Mouse (Mus musculus) urinary bladder, postnatal 14 days (tissue): ENCODE results near the gene Sel1l.
A peak's percentile ranks its signal among the peaks of the same experiment; 100 is the strongest.

Experiments used
- DNase-seq: peaks from one replicate; pipeline ENCODE4 v3.0.0; 2021; ENCODE audit warnings: low spot score

The Sel1l gene

DNA sequence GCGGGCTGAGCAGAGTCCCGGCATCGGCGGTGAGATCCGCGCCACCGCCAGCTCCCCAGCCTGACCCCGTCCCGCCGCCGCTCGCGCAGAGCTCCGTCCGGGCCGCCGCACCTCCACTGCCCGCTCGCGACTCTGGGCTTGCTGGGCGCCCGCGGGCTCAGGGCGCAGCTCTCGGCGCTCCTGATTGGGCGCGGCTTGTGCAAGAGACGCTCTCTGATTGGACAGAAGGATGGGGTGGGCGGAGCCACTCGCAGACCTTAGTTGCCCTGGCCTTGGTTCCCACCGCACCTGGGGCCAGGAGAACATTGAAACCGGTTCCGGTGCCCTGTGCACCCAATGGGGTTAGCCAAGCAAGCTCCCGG is 70.0 kb downstream of the Sel1l start:
- peak; percentile 81 for DNase-seq

DNA sequence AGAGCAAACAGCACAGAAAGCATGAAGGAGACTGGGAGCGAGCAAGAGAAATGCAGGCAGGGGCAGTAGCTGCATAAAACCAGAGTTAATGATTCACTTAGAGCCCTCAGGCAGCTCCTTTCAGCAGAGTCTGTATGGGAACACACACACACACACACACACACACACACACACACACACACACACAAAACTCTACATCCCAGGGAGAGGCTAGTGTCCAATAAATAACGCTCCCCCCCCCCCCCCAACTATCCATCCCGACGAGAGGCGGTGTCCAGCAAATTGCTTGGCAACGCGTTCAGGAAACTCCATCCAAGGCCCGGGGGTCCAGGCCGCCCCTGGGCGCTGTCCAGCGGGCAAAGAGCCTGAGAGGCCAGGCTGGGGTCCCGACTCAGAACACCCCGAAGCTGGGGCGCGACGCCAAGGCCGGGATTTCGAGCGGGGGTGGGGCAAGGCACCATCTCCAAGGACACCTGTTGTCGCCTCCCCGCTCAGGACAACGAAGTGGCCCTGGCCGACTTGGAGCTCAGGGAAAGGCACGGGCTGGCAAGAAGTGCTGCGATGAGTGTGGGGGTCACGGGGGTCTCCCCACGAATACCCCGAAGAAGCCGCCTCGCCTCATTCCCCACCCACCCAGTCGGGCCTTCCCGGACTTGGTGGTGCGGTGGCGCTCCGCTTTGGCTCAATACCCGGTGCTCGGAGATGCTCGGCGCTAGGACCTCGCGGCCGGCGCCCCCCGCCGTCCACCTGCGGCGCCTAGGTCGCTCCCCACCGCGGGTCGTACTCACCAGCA is 70.5 kb downstream of the Sel1l start:
- DNase-seq = peak; percentile 46

DNA sequence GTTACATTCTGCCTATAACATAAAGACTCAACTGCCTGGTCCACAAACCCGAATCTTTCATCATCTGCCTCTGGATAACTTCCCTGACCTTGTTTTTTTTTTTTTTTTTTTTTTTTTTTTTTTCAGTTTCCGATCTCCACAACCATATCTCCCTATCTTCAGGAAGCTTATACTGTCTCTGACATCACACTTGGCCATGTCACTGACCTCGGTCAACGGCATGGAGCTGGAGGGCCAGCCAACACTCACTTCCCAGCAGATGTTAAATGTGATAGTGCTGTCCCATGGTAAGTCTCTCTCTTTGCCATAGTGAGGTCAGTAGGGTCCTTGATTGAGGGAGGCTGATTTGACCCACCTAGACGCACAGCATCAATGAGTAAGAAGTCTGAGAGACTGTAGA is 72.6 kb downstream of the Sel1l start:
- DNase-seq = no peak

DNA sequence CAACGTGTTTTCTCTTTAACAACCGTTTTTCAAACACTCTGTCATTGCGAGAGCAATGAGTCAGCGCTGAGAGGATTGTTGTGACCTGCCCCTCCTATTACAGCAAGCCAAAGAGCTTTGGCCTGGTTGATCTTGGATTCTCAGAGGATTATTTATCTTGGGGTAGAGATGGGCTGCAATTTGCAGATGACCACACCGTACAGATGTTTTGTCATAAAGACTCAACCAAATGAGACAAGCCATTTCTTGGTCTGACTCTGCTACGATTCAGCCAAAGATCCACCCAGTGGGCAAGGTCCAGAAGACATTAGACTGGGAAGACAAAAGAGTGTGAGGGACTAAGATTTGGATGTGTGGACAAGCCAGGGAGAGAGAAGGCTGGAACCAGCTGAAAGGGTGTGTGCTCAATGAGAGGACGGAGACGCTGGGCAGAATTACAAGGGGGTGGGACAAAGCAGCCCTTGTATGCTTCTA is 74.1 kb downstream of the Sel1l start:
- peak; percentile 68 for DNase-seq

DNA sequence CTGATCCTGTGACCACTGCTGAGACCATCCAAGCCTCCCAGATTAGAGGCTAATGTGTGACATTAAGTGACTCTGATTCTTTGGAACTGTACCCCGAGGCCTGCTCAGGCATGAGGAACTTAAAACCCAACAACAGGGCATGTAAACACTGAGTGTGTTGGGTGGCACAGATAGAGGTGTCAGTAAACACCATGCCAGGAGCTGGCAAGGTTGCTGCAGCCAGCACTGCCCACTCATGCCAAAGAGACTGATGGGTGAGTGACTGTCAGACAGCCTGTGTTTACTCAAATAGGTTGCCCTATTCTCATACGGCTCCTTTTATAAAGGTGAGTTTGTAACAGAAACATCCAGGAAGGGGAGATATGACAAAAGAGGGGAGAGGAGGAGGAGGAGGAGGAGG is 80.1 kb downstream of the Sel1l start:
- no peak for DNase-seq

DNA sequence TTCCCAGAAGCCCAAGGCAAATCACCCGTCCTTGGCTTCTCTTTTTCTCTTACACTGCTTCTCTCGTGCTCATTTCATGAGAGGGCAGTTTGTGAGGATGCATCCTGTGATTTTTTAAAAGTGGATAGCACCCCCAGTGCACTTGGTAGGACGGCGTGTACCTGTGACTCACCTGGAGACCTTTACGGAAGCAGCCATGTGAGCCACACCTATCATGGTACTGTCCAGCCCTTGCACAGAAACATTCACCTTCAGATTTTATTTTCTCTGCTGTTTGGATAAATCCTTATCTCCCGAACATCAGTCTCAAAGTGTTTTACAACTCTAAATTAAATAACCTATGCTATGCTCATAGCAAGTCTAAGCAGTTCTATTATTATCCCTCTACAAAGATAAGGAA is 80.8 kb downstream of the Sel1l start:
- no peak for DNase-seq

DNA sequence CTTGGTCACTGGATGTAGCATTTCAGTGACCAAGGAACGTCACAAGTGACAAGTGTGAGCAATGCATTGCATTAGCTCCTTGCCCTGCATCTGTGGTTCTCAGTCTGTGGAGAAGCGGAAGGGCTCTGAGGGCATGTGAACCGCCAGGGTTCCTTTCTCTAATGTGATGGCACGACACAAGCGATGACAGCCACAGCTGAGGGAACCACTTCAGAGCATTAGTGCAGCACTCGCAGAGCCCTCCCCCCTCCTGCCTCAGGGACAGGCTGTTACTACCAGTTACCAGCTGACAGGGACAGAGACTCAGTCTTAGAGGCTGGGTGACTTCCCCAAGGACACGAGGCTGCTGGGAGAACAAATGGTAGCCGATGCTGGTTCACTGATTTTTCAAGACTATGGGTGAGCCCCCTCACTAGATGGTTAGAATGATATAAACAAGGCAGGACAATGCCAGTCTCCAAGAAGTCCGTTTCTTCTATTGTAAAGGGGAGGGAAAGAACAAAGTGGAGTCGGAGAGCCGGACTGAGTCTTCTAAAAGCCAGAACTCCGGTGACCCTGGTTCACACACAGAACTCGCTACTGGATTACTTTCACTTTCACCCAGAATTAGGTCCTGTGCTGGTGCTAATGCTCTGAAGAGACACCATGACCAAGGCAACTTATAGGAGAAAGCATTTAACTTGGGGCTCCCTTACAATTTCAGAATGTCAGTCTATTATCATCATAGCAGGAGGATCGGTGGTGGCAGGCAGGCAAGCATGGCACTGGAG is 82.4 kb downstream of the Sel1l start:
- peak; percentile 29 for DNase-seq

DNA sequence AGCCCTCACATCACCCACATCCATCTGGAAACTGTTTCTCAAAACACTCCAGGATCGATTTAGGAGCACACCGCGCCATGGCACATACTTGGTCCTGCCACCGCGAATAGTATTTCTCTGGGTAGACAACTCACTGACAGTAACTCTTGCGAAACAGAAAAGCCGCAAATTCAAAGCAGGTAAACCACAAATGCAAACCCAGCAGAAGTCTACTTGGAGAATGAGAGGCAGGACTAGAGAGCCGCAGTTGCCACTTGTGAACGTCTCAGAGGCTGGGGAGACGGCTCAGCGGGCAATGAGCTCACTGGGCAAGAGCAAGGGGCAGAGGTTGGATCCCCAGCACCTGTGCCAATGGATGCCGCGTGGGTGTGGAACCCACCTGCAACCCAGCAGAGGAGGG is 83.5 kb downstream of the Sel1l start:
- DNase-seq = no peak

DNA sequence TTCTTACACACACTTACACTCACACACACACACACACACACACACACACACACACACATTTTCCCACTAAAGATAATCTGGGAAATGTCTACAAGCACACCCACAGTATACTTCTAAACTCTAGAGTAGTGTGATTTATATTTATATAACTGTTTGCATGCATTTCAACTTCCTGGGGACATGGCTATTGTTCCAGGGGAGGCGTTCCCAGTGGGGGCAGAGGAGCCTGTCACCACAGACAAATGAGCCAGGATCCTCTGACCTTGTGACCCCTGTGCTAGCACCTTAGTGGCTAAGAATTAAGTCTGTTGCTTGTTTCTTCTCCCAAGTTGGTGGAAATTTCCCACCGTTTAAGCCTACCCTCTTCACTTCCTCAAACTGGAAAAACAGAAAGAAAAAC is 83.9 kb downstream of the Sel1l start:
- no peak for DNase-seq

DNA sequence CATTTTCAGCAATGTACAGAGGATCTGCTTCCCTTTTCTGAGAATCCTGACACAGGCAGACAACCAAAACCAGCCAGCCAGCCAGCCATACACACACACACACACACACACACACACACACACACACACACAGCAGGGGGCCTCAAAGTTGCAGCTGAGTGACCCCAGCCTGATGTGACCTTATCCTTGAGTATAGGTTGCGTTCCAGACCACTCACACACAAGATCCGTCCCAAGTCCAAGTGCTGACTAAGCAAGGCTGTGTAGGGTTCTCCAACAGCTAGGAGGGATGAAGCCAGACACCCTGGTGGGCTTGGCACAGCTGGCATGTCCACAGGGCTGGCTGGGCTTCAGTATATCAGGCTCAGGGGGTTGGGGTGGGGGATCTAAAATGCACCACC is 84.5 kb downstream of the Sel1l start:
- DNase-seq = no peak

DNA sequence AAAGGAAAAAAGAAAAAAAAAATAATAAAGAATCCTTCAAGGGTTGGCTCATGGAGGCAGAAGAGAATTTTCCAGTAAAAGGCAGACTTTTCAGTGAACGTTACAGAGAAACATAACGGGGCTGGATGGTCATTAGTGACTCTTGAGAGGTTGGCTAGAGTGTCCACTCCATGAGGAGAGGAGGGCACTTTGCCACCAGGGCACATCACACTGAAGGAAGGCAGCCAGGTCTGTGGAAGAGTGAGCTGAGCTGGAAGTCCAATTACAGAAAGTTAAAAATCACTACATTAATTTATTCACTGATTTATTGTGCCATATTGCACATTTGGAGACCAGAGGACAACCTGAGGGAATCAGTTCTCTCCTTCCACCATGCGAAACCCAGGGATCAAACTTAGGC is 89.1 kb downstream of the Sel1l start:
- DNase-seq = no peak

DNA sequence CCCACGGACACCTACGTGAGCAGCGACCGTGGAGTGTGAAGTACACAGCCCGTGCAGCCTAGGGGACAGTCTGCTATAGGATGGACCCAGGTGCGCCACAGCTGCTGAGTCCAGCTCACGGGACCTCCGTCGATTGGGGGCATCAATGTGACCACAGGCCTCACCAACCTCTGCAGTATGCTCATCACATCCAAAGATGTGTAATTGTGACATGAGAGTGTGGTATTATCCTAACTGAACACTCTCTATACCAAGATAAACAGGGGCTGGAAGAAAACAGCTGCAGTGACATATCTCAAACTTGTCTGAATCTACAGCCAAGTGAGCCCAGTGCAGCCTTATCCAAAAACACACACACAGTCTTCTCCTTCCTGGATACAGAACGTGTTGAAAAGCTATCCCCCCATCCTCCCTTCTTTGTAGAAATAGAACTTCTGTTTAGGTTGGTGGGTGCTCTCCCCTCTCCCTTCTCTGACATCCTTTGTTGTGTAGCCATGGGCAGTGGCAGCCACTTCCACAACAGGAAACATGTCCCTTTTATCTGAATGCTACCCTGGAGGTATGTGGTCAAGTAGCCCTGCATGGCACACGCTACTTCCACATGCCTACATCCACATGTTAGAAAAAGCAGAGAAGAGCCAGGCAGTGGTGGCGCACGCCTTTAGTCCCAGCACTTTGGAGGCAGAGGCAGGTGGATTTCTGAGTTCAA is 90.9 kb downstream of the Sel1l start:
- DNase-seq = no peak

DNA sequence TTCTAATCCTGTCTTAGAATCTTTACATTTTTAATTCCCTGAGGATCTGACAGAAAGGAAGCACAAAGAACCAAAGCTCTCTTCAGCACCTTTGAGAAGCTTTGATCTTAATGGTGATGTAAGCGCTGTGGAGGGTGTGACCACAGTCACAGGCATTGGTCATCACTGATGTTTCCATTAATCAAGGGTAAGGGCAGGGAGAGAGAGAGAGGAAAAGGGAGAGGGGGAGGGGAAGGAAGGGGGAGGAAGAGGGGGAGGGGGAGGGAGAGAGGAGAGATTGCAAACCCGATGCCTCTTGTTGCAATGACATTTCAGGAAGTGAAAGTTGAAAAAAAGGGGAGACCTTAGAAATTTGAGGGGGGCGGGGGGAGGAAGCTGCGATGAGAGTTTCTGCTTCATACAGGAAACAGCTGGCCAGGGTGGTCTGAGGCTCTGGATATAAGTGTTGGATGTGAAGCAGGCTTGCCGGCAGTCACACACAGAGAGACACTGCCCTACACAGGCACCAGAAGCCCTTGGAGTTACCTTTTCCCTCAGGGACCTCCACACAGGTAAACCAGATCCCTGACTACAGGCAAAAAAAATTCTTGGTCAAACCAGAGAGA is 92.3 kb downstream of the Sel1l start:
- no peak for DNase-seq
